Mouse (Mus musculus): ENCODE measurements around the gene Cyb5b.

Gene Cyb5b

GRCm38 (mm10) chr8:107227011-107227626 lies 76.7 kb downstream of the Cyb5b start:
- DNase-seq (ENCODE audit: low read depth, low spot score): no peak

- DNase-seq (ENCODE audit: low read depth, low spot score): no peak
These were observed 82.8 kb downstream of the Cyb5b start for GRCm38 (mm10) chr8:107233251-107233650.

DNA sequence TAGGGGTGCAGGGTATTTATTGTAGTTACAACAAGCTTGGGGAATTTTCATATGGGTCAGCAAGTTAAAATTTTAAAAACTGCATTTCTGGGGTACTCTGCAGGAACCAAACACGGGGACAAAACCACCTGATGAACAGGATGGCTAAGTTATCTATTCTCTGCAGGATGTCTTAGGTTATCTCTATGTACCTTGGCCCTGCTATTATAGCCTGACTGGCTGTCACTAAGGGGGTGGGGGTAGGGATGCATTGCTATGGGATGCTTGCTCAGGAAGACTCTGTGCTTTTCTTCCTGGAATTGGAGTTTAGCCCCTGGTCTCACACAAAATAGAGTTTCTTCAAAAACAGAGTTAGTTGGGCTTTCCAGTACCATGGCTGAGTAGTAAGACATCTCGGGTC lies 83.3 kb downstream of the Cyb5b start:
- DNase-seq (ENCODE audit: low read depth, low spot score): no peak

All from retina, postnatal 7 days (tissue).